Mouse (Mus musculus): ENCODE data around the gene Asrgl1.

The Asrgl1 gene

GRCm38 (mm10) chr19:9135512-9136331 is at the start of gene Asrgl1:
Asrgl1 (minus strand) TSS chr19:9135636.
- in situ Hi-C loops (cut with MboI, MseI) = loop anchor here (5.0 to 25.0 kb wide), 3 partner anchors 877 to 1123 kb away; partner anchors contain the start of genes Best1 (in 1 of the 2) and Rab3il1 (in 1 of the 2)

- in situ Hi-C loops (cut with MboI, MseI) = loop anchor here (5.0 to 25.0 kb wide), 4 partner anchors 699 to 1134 kb away; partner anchors contain the start of genes Best1 (in 1 of the 2), Rab3il1 (in 1 of the 2) and Scgb2a2 (in 1 of the 2)
Measured at GRCm38 (mm10) chr19:9146214-9146613, 10.8 kb upstream of the Asrgl1 start.

- in situ Hi-C loops (cut with MboI, MseI) = loop anchor here (10.0 to 25.0 kb wide), 3 partner anchors 701 to 1131 kb away; partner anchors contain the start of genes Best1 (in 1 of the 2), Rab3il1 (in 1 of the 2) and Scgb2a2 (in 1 of the 2)
Measured at GRCm38 (mm10) chr19:9143639-9144125, 8.2 kb upstream of the Asrgl1 start.

- in situ Hi-C loops (cut with MboI, MseI) = loop anchor here (10.0 to 25.0 kb wide), 3 partner anchors 702 to 1131 kb away; partner anchors contain the start of genes Best1 (in 1 of the 2), Rab3il1 (in 1 of the 2) and Scgb2a2 (in 1 of the 2)
Measured at GRCm38 (mm10) chr19:9143230-9143629, 7.8 kb upstream of the Asrgl1 start.

GRCm38 (mm10) chr19:9140361-9140760 is 4.9 kb upstream of the Asrgl1 start:
- in situ Hi-C loops (cut with MboI, MseI) = loop anchor here (10.0 to 25.0 kb wide), 3 partner anchors 704 to 1128 kb away; partner anchors contain the start of genes Best1 (in 1 of the 2), Rab3il1 (in 1 of the 2) and Scgb2a2 (in 1 of the 2)

- in situ Hi-C loops (cut with MboI, MseI) = loop anchor here (5.0 to 25.0 kb wide), 3 partner anchors 875 to 1125 kb away; partner anchors contain the start of genes Best1 (in 1 of the 2) and Rab3il1 (in 1 of the 2)
Measured at GRCm38 (mm10) chr19:9137159-9137558, 1.7 kb upstream of the Asrgl1 start.

- in situ Hi-C loops (cut with MboI, MseI) = loop anchor here (5.0 to 25.0 kb wide), 3 partner anchors 877 to 1123 kb away; partner anchors contain the start of genes Best1 (in 1 of the 2) and Rab3il1 (in 1 of the 2)
Measured at GRCm38 (mm10) chr19:9134746-9135511, 507 bp downstream of the Asrgl1 start.

- in situ Hi-C loops (cut with MboI, MseI) = loop anchor here (10.0 to 25.0 kb wide), 3 partner anchors 535 to 1118 kb away; partner anchors contain the start of genes Best1 (in 1 of the 2), Rab3il1 (in 1 of the 2) and Slc22a8 (in 1 of the 2)
Measured at GRCm38 (mm10) chr19:9129996-9130395, 5.4 kb downstream of the Asrgl1 start.

- in situ Hi-C loops (cut with MboI, MseI) = loop anchor here (10.0 to 25.0 kb wide), 3 partner anchors 534 to 1116 kb away; partner anchors contain the start of genes Best1 (in 1 of the 2), Rab3il1 (in 1 of the 2) and Slc22a8 (in 1 of the 2)
Measured at GRCm38 (mm10) chr19:9128499-9129194, 6.8 kb downstream of the Asrgl1 start.

- in situ Hi-C loops (cut with MboI, MseI) = loop anchor here in 1 of 2 experiments (10.0 kb wide), 1 partner anchor 529 kb away; the partner anchor contains the start of gene Slc22a8
Measured at GRCm38 (mm10) chr19:9123986-9124385, 11.4 kb downstream of the Asrgl1 start.

- in situ Hi-C loops (cut with MboI, MseI) = loop anchor here in 1 of 2 experiments (10.0 kb wide), 1 partner anchor 528 kb away; the partner anchor contains the start of gene Slc22a8
Measured at GRCm38 (mm10) chr19:9122390-9122789, 13.0 kb downstream of the Asrgl1 start.

GRCm38 (mm10) chr19:9119655-9120425 is 15.6 kb downstream of the Asrgl1 start:
- in situ Hi-C loops (cut with MboI, MseI) = loop anchor here in 1 of 2 experiments (10.0 kb wide), 1 partner anchor 525 kb away; the partner anchor contains the start of gene Slc22a8

GRCm38 (mm10) chr19:9117275-9117674 is 18.2 kb downstream of the Asrgl1 start:
- in situ Hi-C loops (cut with MboI, MseI) = no loop called here

GRCm38 (mm10) chr19:9116268-9116667 is 19.2 kb downstream of the Asrgl1 start:
- in situ Hi-C loops (cut with MboI, MseI) = no loop called here

- in situ Hi-C loops (cut with MboI, MseI) = loop anchor here in 1 of 2 experiments (5.0 kb wide), 1 partner anchor 265 kb away; no protein-coding TSS in a partner anchor
Measured at GRCm38 (mm10) chr19:9112043-9112442, 23.4 kb downstream of the Asrgl1 start.

GRCm38 (mm10) chr19:9110182-9110869 is 25.1 kb downstream of the Asrgl1 start:
- in situ Hi-C loops (cut with MboI, MseI) = loop anchor here in 1 of 2 experiments (5.0 kb wide), 1 partner anchor 263 kb away; no protein-coding TSS in a partner anchor

- in situ Hi-C loops (cut with MboI, MseI) = no loop called here
Measured at GRCm38 (mm10) chr19:9108536-9108935, 26.9 kb downstream of the Asrgl1 start.

- in situ Hi-C loops (cut with MboI, MseI) = no loop called here
Measured at GRCm38 (mm10) chr19:9107379-9107755, 28.1 kb downstream of the Asrgl1 start.

All from T-helper 17 cell (primary cell).